16 mouse cellular contexts compared by ENCODE assay signal in genomic region chr1:87947681-87948091, GRCm38 (mm10).
A peak's percentile ranks its signal among the peaks of the same experiment; 100 is the strongest.
DNase-seq lines count a peak whose midpoint lies in the region; ATAC-seq lines count a peak whose summit lies in the region.
"Had no signal": no experiment of that assay in that cellular context is flagged by ENCODE, and none has a peak within 500 bp of the region (broad histone marks: within the 10 kb centered on the region; RNA-seq: fewer than 3 reads in every experiment).

No protein-coding gene starts in this region.

- H3K4me1 ChIP-seq in heart, embryonic 14.5 days (ENCODE audit: control insufficient read depth in 2 of 2, insufficient read depth in 2 of 2, low read length in 2 of 2), result peaks cover 9 to 12% of the 10 kb centered on the region in 2 experiments
- H3K4me1 ChIP-seq in heart, embryonic 10.5 days, result peaks cover 7% of the 10 kb centered on the region; the same call in 1 of the 2 replicates
- H3K4me1 ChIP-seq: forebrain, embryonic 15.5 days had no signal

- no peak for DNase-seq in heart, embryonic 10.5 days (ENCODE audit: low spot score)
- DNase-seq in brain, adult 2 months (ENCODE audit: low read depth, low spot score), result peak; percentile 52
- DNase-seq in cerebellum, postnatal 25 days, result peak; percentile 41 to 44
- DNase-seq in embryo, embryonic 11 days, result no peak
- no peak for DNase-seq in lung, postnatal 4 days
- DNase-seq: kidney, adult 2 months; kidney, postnatal 4 days; lung, adult 2 months; right cerebral cortex, postnatal 25 days; thymus, postnatal 14 days had no signal

- peak; percentile 7; the same call in 1 of the 2 replicates for ATAC-seq in heart, embryonic 14.5 days (ENCODE audit: insufficient number of reproducible peaks, insufficient read depth, low FRiP score, low read depth)
- ATAC-seq in megakaryocyte-erythroid progenitor cell, adult 5-6 weeks (replicated peaks; ENCODE audit: low FRiP score, low TSS enrichment, poor library complexity, severe bottlenecking), result peak; percentile 55
- ATAC-seq: forebrain, embryonic 15.5 days; Patski had no signal

- H3K4me3 ChIP-seq in heart, embryonic 14.5 days (ENCODE audit: control insufficient read depth in 1 of 2, insufficient read depth in 1 of 2, low read depth in 1 of 2, low read length in 2 of 2), result no peak overlapping the region
- no peak overlapping the region for H3K4me3 ChIP-seq in heart, embryonic 10.5 days
- H3K4me3 ChIP-seq: forebrain, embryonic 15.5 days had no signal

- no peaks in the 10 kb centered on the region for H3K9me3 ChIP-seq in heart, embryonic 14.5 days (ENCODE audit: control insufficient read depth, low read length)
- H3K9me3 ChIP-seq in heart, embryonic 10.5 days, result no peaks in the 10 kb centered on the region
- H3K9me3 ChIP-seq: forebrain, embryonic 15.5 days had no signal

- H3K9ac ChIP-seq in heart, embryonic 14.5 days (ENCODE audit: low read length), result no peak overlapping the region
- H3K9ac ChIP-seq: forebrain, embryonic 15.5 days; hindbrain, embryonic 14.5 days had no signal

- no peak overlapping the region for H3K4me2 ChIP-seq in heart, embryonic 14.5 days (ENCODE audit: low read length)
- H3K4me2 ChIP-seq: forebrain, embryonic 15.5 days; hindbrain, embryonic 14.5 days had no signal

- H3K27me3 ChIP-seq in heart, embryonic 14.5 days (ENCODE audit: control insufficient read depth, insufficient read depth, low read length), result no peaks in the 10 kb centered on the region
- no peaks in the 10 kb centered on the region for H3K27me3 ChIP-seq in heart, embryonic 10.5 days (ENCODE audit: insufficient read depth, poor library complexity, severe bottlenecking)
- H3K27me3 ChIP-seq: CH12.LX; forebrain, embryonic 15.5 days; Patski had no signal

- peaks cover 100% of the 10 kb centered on the region for H3K36me3 ChIP-seq in heart, embryonic 14.5 days (ENCODE audit: control insufficient read depth, insufficient read depth, low read length)
- peaks cover 97% of the 10 kb centered on the region for H3K36me3 ChIP-seq in heart, embryonic 10.5 days

- H3K27ac ChIP-seq in heart, embryonic 14.5 days (replicated peaks in 1 of 2; ENCODE audit: control insufficient read depth in 1 of 2, insufficient read depth in 1 of 2, low read depth in 2 of 2, low read length in 2 of 2), result peak overlapping the region; percentile 49 to 60; a peak in 3 of 4 replicates
- no peak overlapping the region for H3K27ac ChIP-seq in heart, embryonic 10.5 days
- H3K27ac ChIP-seq: forebrain, embryonic 15.5 days; hindbrain, embryonic 14.5 days had no signal

- 15% methylated on average over 6 of the region's 6 CpGs for WGBS in heart, embryonic 14.5 days
- 51% methylated on average over 6 of the region's 6 CpGs for WGBS in heart, embryonic 10.5 days

Comparison
In these comparisons a context has a peak if more than half of its experiments do, and no peak if none do; other contexts are left out.
1. DNase-seq: peak in brain, adult 2 months (single experiment) and cerebellum, postnatal 25 days (2 of 2); none in heart, embryonic 10.5 days (single experiment), embryo, embryonic 11 days (single experiment) and lung, postnatal 4 days (0 of 2).